Mouse (Mus musculus) myocyte (in vitro differentiated cells): ENCODE data around the gene Plscr2. TPM values are rescaled to one million over a fixed set of nuclear protein-coding genes. Genes with fewer than 3 reads are reported as not detected.
"Not testable (repeated sequence)": the region's sequence is repeated elsewhere in the genome, so short reads cannot be mapped to it uniquely, and the experiment has no call there.

ENCODE experiments used
- H3K27me3 ChIP-seq: one replicate; pipeline ENCODE4 v1.6.1; 2011; ENCODE audit not compliant: control insufficient read depth, insufficient read depth, insufficient read length
- H3K36me3 ChIP-seq: one replicate; pipeline ENCODE4 v1.6.1; 2011; ENCODE audit not compliant: control insufficient read depth, insufficient read depth
- H3K4me2 ChIP-seq: one replicate; pipeline ENCODE4 v1.6.1; 2011; ENCODE audit warnings: low read depth, control low read depth
- H3K4me3 ChIP-seq: one replicate; pipeline ENCODE4 v1.5.1; 2011; ENCODE audit warnings: mild to moderate bottlenecking, control low read depth, moderate library complexity
- H3K79me2 ChIP-seq: one replicate; pipeline ENCODE4 v1.6.1; 2011; ENCODE audit not compliant: control insufficient read depth, insufficient read depth
- H3ac ChIP-seq: one replicate; pipeline ENCODE4 v1.6.1; 2011; ENCODE audit not compliant: control insufficient read depth, insufficient read length
- CEBPB ChIP-seq: IDR thresholded peaks from 2 replicates; pipeline ENCODE4 v1.6.1; 2011; ENCODE audit warnings: mild to moderate bottlenecking, moderate library complexity; ENCODE audit not compliant: poor library complexity, insufficient read depth, severe bottlenecking
- E2F4 ChIP-seq: IDR thresholded peaks from one replicate; pipeline ENCODE4 v1.6.1; 2011; ENCODE audit warnings: mild to moderate bottlenecking, control low read depth, moderate library complexity; ENCODE audit not compliant: insufficient read depth
- MAX ChIP-seq: IDR thresholded peaks from one replicate; pipeline ENCODE4 v1.6.1; 2011; ENCODE audit warnings: low read depth, mild to moderate bottlenecking, control low read depth
- MYOD1 ChIP-seq, 3 experiments: IDR thresholded peaks; one replicate each; pipeline ENCODE4 v1.6.1; 2011; ENCODE audit warnings: control low read depth in 2 of 3, low read depth in 2 of 3, mild to moderate bottlenecking in 2 of 3, moderate library complexity in 1 of 3; ENCODE audit not compliant: insufficient read length in 2 of 3, control insufficient read depth in 1 of 3
- MYOG ChIP-seq, 3 experiments: IDR thresholded peaks; one replicate each; pipeline ENCODE4 v1.6.1; 2011; ENCODE audit warnings: control low read depth in 2 of 3, low read depth in 2 of 3, mild to moderate bottlenecking in 2 of 3; ENCODE audit not compliant: insufficient read length in 2 of 3, control insufficient read depth in 1 of 3, insufficient read depth in 1 of 3
- POLR2A ChIP-seq: IDR thresholded peaks from one replicate; pipeline ENCODE4 v1.6.1; 2011; ENCODE audit warnings: low read depth, mild to moderate bottlenecking, control low read depth, moderate library complexity; ENCODE audit not compliant: insufficient read length
- POLR2AphosphoS2 ChIP-seq: IDR thresholded peaks from one replicate; pipeline ENCODE4 v1.6.1; 2011; ENCODE audit warnings: low read depth, control low read depth; ENCODE audit not compliant: insufficient read length
- REST ChIP-seq: IDR thresholded peaks from one replicate; pipeline ENCODE4 v1.6.1; 2011; ENCODE audit warnings: mild to moderate bottlenecking, control low read depth, moderate library complexity; ENCODE audit not compliant: insufficient read depth, insufficient read length
- SRF ChIP-seq: IDR thresholded peaks from one replicate; pipeline ENCODE4 v1.6.1; 2011; ENCODE audit warnings: low read depth; ENCODE audit not compliant: control insufficient read depth, insufficient read length
- TCF12 ChIP-seq: IDR thresholded peaks from one replicate; pipeline ENCODE4 v1.6.1; 2011; ENCODE audit warnings: mild to moderate bottlenecking, control low read depth; ENCODE audit not compliant: poor library complexity, insufficient read depth, severe bottlenecking
- TCF3 ChIP-seq: IDR thresholded peaks from one replicate; pipeline ENCODE4 v1.6.1; 2011; ENCODE audit warnings: low read depth, control low read depth; ENCODE audit not compliant: insufficient read length
- USF1 ChIP-seq: IDR thresholded peaks from one replicate; pipeline ENCODE4 v1.6.1; 2011; ENCODE audit warnings: low read depth, mild to moderate bottlenecking, control low read depth, moderate library complexity
- polyA plus RNA-seq: library from polyadenylated mRNA; unstranded; fragments of >200 nt; fragmentation: generic; extraction: Trizol; gene quantifications from one replicate; pipeline ENCODE4 v1.2.1, GENCODE M21; 2012; ENCODE audit warnings: missing spikeins

The Plscr2 gene
- polyA plus RNA-seq, 1 experiment, result 3.2 TPM

DNA sequence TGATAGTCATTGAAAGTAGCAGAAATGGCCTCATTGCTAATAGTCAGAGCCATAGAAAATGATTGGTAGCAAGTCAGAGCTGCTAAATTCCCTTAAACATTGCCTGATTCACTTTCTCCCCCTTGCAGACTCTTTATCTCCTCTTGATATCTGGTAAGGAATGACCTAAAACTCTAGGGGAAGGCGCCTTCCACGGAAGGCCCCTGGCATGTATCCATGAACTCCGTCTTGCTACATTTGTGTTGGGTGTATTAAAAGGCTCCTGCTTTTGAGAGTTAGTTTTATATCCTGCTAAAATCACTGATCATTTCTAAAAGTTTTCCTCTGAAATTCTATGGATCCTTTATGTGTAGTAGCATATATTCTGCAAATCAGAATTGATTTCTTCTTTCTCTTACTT, 41.4 kb downstream of the Plscr2 start:
- Histone ChIP-seq H3K4me3 (no peak overlapping the region), H3K79me2 (no peaks in the 10 kb centered on the region), H3K4me2 (no peak overlapping the region), H3K27me3 (no peaks in the 10 kb centered on the region), H3ac (no peak overlapping the region), H3K36me3 (no peaks in the 10 kb centered on the region)
- TF ChIP-seq TCF3, result no peak
- TF ChIP-seq POLR2A, result no peak
- no peak for TF ChIP-seq REST
- no peak for TF ChIP-seq TCF12

DNA sequence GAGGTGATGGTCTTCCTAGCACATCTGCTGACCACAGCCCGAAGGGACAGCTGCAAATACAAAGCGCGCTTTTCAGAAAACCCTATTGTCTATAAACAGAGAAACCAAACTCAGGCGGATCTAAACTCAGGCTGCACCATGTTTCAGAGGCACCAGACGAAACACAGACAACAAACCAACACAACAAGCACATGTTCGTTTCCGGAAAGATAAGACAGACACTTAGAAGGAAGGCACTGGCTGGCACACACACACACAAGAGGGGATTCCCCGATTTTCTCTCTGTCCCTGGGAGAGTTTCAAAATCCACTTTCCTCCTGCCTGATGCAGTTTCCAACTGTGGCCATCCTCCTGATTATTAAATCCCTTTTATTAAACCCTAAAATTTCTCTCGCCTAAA, 50.5 kb downstream of the Plscr2 start:
- not testable (repeated sequence) for H3K27me3 ChIP-seq, H3K4me3 ChIP-seq, H3K79me2 ChIP-seq, H3K4me2 ChIP-seq, H3ac ChIP-seq, H3K36me3 ChIP-seq

DNA sequence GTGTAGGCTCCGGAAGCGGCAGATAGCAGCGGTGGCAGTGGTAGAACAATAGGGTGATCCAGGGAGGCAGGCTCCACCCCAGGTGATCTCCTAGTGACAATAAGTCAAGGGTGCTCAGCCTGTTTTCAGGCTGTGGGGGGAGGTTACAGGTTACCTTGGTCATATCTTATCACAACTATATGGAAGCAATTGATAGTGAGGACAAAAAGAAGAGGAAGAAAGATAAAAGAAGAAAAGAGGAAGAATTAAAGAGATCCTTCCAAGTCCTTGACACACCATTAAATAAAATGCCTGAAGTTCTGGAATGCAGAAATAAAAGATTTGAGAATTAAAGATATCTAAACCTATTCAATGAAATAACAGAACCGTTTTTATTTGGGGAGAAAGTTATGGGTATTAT, 51.4 kb downstream of the Plscr2 start:
- Histone ChIP-seq H3ac (no peak overlapping the region), H3K4me3 (no peak overlapping the region), H3K36me3 (no peaks in the 10 kb centered on the region), H3K79me2 (no peaks in the 10 kb centered on the region), H3K27me3 (no peaks in the 10 kb centered on the region), H3K4me2 (no peak overlapping the region)
- no peak for TF ChIP-seq POLR2AphosphoS2
- TF ChIP-seq MYOD1 (IDR thresholded peaks at IDR 0.05; ENCODE audit: control insufficient read depth in 1 of 3, insufficient read length in 2 of 3, low read depth in 2 of 3), result no peak
- TF ChIP-seq CEBPB, result no peak
- TF ChIP-seq MAX, result no peak
- no peak for TF ChIP-seq SRF
- no peak for TF ChIP-seq E2F4
- TF ChIP-seq REST, result no peak
- TF ChIP-seq USF1, result no peak
- no peak for TF ChIP-seq TCF3
- TF ChIP-seq MYOG (IDR thresholded peaks at IDR 0.05; ENCODE audit: control insufficient read depth in 1 of 3, insufficient read depth in 1 of 3, insufficient read length in 2 of 3, low read depth in 2 of 3), result no peak
- no peak for TF ChIP-seq POLR2A
- no peak for TF ChIP-seq TCF12

DNA sequence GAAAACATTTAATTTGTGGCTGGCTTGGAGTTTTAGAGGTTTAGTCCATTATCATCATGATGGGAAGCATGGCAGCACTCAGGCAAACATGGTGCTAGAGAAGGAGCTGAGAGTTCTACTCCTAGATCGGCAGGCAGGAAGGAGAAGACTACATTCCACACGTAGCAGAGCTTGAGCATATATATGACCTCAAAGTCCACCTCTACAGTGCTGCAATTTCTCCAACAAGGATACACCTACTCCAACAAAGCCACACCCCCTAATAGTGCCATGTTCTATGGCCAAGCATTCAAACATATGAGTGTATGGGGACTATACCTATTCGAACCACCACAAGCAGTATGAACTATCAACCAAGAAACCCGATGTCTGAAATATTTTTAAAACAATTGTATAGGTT, 56.0 kb downstream of the Plscr2 start:
- Histone ChIP-seq H3K36me3 (no peaks in the 10 kb centered on the region), H3K4me3 (no peak overlapping the region), H3K27me3 (no peaks in the 10 kb centered on the region), H3K79me2 (no peaks in the 10 kb centered on the region), H3K4me2 (no peak overlapping the region), H3ac (no peak overlapping the region)
- TF ChIP-seq USF1 (no peak), POLR2AphosphoS2 (no peak), CEBPB (no peak), TCF12 (no peak), MYOG (IDR thresholded peaks at IDR 0.05; ENCODE audit: control insufficient read depth in 1 of 3, insufficient read depth in 1 of 3, insufficient read length in 2 of 3, low read depth in 2 of 3) (no peak), TCF3 (no peak), MYOD1 (IDR thresholded peaks at IDR 0.05; ENCODE audit: control insufficient read depth in 1 of 3, insufficient read length in 2 of 3, low read depth in 2 of 3) (no peak), E2F4 (no peak), SRF (no peak), POLR2A (no peak), MAX (no peak), REST (no peak)

DNA sequence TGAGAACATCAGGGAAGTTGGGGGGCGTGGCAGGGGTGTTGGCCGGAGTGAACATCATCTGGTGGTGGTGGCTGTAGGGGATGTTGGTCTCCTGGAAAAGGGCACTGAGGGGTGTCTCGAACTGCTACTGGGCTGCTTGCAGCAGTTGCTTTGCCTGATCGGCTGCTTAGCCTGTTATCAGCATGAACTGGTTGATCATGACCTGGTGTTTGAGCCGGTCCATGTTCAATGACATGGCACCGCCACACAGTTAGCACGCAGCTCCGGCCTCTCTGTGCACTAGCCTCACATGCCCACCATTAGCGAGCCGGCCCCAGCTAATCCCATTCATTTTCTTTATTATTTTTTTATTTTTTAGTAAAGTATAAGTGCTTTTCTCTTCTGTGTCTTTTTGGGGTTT, 59.4 kb downstream of the Plscr2 start:
- TF ChIP-seq MYOG (IDR thresholded peaks at IDR 0.05; ENCODE audit: control insufficient read depth in 1 of 3, insufficient read depth in 1 of 3, insufficient read length in 2 of 3, low read depth in 2 of 3) (no peak), POLR2A (no peak), POLR2AphosphoS2 (no peak), TCF3 (no peak), MAX (no peak), MYOD1 (IDR thresholded peaks at IDR 0.05; ENCODE audit: control insufficient read depth in 1 of 3, insufficient read length in 2 of 3, low read depth in 2 of 3) (no peak), E2F4 (no peak), TCF12 (no peak)

More for the DNA sequence above, 59.4 kb downstream of the Plscr2 start:
- H3K27me3 ChIP-seq, result no peaks in the 10 kb centered on the region
- H3K36me3 ChIP-seq, result no peaks in the 10 kb centered on the region
- H3K4me3 ChIP-seq, result no peak overlapping the region
- no peak overlapping the region for H3ac ChIP-seq
- no peak overlapping the region for H3K4me2 ChIP-seq
- H3K79me2 ChIP-seq, result no peaks in the 10 kb centered on the region
